Mouse (Mus musculus) MEL (cell line): ENCODE measurements around the gene Itgb2. TPM values are rescaled to one million over a fixed set of nuclear protein-coding genes. Genes with fewer than 3 reads are reported as not detected.

Experiments used
- DNase-seq: peaks from one replicate; pipeline ENCODE4 v3.0.0; 2011; ENCODE audit warnings: low read depth, low spot score
- H3K27ac ChIP-seq: 2 replicates; pipeline ENCODE4 v1.5.1; 2012; ENCODE audit warnings: low read depth, mild to moderate bottlenecking, control low read depth, low read length, moderate library complexity; ENCODE audit not compliant: control insufficient read depth
- H3K27me3 ChIP-seq, 2 experiments: fragments of 150-350 bp in 1 of 2; sonication (generic) in 1 of 2; 2 replicates each; pipeline ENCODE4 v1.6.1; 2012; ENCODE audit warnings: low read length in 2 of 2, mild to moderate bottlenecking in 2 of 2, improper control_type of control experiment in 1 of 2, moderate library complexity in 1 of 2; ENCODE audit not compliant: insufficient read depth in 2 of 2, control insufficient read depth in 1 of 2
- H3K36me3 ChIP-seq, 2 experiments: 2 replicates each; pipeline ENCODE4 v1.6.1; 2012 to 2014; ENCODE audit warnings: low read length in 2 of 2, improper control_type of control experiment in 1 of 2, inconsistent platforms in 1 of 2, mild to moderate bottlenecking in 1 of 2; ENCODE audit not compliant: insufficient read depth in 2 of 2, control insufficient read depth in 1 of 2
- H3K4me1 ChIP-seq, 2 experiments: fragments of 150-350 bp in 1 of 2; sonication (generic) in 1 of 2; 2 replicates each; pipeline ENCODE4 v1.6.1; 2012; ENCODE audit warnings: low read length in 2 of 2, improper control_type of control experiment in 1 of 2, mild to moderate bottlenecking in 1 of 2; ENCODE audit not compliant: insufficient read depth in 2 of 2, control insufficient read depth in 1 of 2
- H3K4me3 ChIP-seq, 2 experiments: fragments of 150-350 bp in 1 of 2; sonication (generic) in 1 of 2; 2 replicates each; pipeline ENCODE4 v1.5.1; 2012; ENCODE audit warnings: low read depth in 2 of 2, low read length in 2 of 2, mild to moderate bottlenecking in 2 of 2, moderate library complexity in 2 of 2, control low read depth in 1 of 2, improper control_type of control experiment in 1 of 2; ENCODE audit not compliant: control insufficient read depth in 1 of 2, insufficient read depth in 1 of 2
- H3K79me2 ChIP-seq: 2 replicates; pipeline ENCODE4 v1.6.1; 2012; ENCODE audit warnings: mild to moderate bottlenecking, low read length, moderate library complexity; ENCODE audit not compliant: control insufficient read depth, poor library complexity, insufficient read depth
- H3K9ac ChIP-seq: 2 replicates; pipeline ENCODE4 v1.6.1; 2012; ENCODE audit warnings: low read depth, mild to moderate bottlenecking, control low read depth, low read length, moderate library complexity; ENCODE audit not compliant: control insufficient read depth, poor library complexity, severe bottlenecking
- H3K9me3 ChIP-seq: fragments of 150-350 bp; sonication (generic); replicated peaks from 2 replicates; pipeline ENCODE4 v1.6.1; 2012; ENCODE audit warnings: mild to moderate bottlenecking, low read length, improper control_type of control experiment, moderate library complexity; ENCODE audit not compliant: insufficient read depth
- CHD1 ChIP-seq: IDR thresholded peaks from 2 replicates; pipeline ENCODE4 v1.6.1; 2012; ENCODE audit warnings: low read depth, mild to moderate bottlenecking, inconsistent platforms, low read length, improper control_type of control experiment
- CHD2 ChIP-seq: IDR thresholded peaks from 2 replicates; pipeline ENCODE4 v1.6.1; 2011; ENCODE audit warnings: low read length, improper control_type of control experiment
- CTCF ChIP-seq, 3 experiments: IDR thresholded peaks in 2 of 3; conservative IDR thresholded peaks in 1 of 3; 2 replicates each; pipeline ENCODE4 v1.5.1; 2011 to 2012; ENCODE audit warnings: low read length in 3 of 3, low read depth in 2 of 3, mild to moderate bottlenecking in 2 of 3, improper control_type of control experiment in 1 of 3, inconsistent platforms in 1 of 3, mixed read lengths in 1 of 3, moderate library complexity in 1 of 3; ENCODE audit not compliant: control insufficient read depth in 1 of 3, insufficient read depth in 1 of 3, poor library complexity in 1 of 3, severe bottlenecking in 1 of 3
- ELF1 ChIP-seq: IDR thresholded peaks from 2 replicates; pipeline ENCODE4 v1.6.1; 2014; ENCODE audit warnings: low read depth, mild to moderate bottlenecking, inconsistent platforms, low read length, improper control_type of control experiment, moderate library complexity
- EP300 ChIP-seq, 2 experiments: IDR thresholded peaks; 2 replicates each; pipeline ENCODE4 v1.6.1; 2011; ENCODE audit warnings: improper control_type of control experiment in 2 of 2, low read length in 2 of 2, low read depth in 1 of 2, mild to moderate bottlenecking in 1 of 2
- ETS1 ChIP-seq: IDR thresholded peaks from 2 replicates; pipeline ENCODE4 v1.6.1; 2012; ENCODE audit warnings: low read depth, mild to moderate bottlenecking, inconsistent platforms, low read length, improper control_type of control experiment, moderate library complexity
- HCFC1 ChIP-seq: IDR thresholded peaks from 2 replicates; pipeline ENCODE4 v1.6.1; 2012; ENCODE audit warnings: low read depth, mild to moderate bottlenecking, inconsistent platforms, low read length, improper control_type of control experiment, moderate library complexity
- JUND ChIP-seq: IDR thresholded peaks from 2 replicates; pipeline ENCODE4 v1.6.1; 2011; ENCODE audit warnings: low read depth, mild to moderate bottlenecking, improper control_type of control experiment, low read length
- KAT2A ChIP-seq: conservative IDR thresholded peaks from 2 replicates; pipeline ENCODE4 v1.6.1; 2012; ENCODE audit warnings: low read depth, low read length, improper control_type of control experiment, inconsistent platforms
- MAFK ChIP-seq: IDR thresholded peaks from 2 replicates; pipeline ENCODE4 v1.6.1; 2011; ENCODE audit warnings: low read depth, mild to moderate bottlenecking, low read length, improper control_type of control experiment, borderline replicate concordance
- MEF2A ChIP-seq: IDR thresholded peaks from 2 replicates; pipeline ENCODE4 v1.6.1; 2014; ENCODE audit warnings: low read depth, mild to moderate bottlenecking, inconsistent platforms, low read length, improper control_type of control experiment; ENCODE audit not compliant: poor library complexity, insufficient replicate concordance, severe bottlenecking; ENCODE audit errors: extremely low read depth
- MYB ChIP-seq: IDR thresholded peaks from 2 replicates; pipeline ENCODE4 v1.6.1; 2011; ENCODE audit warnings: mild to moderate bottlenecking, low read depth, low read length, improper control_type of control experiment
- NELFE ChIP-seq: IDR thresholded peaks from 2 replicates; pipeline ENCODE4 v1.6.1; 2011; ENCODE audit warnings: low read depth, low read length, improper control_type of control experiment
- POLR2A ChIP-seq, 2 experiments: IDR thresholded peaks; 2 replicates each; pipeline ENCODE4 v1.6.1; 2011 to 2012; ENCODE audit warnings: low read length in 2 of 2, mild to moderate bottlenecking in 2 of 2, control low read depth in 1 of 2, improper control_type of control experiment in 1 of 2, low read depth in 1 of 2, moderate library complexity in 1 of 2; ENCODE audit not compliant: control insufficient read depth in 1 of 2, insufficient read depth in 1 of 2, poor library complexity in 1 of 2
- RAD21 ChIP-seq: IDR thresholded peaks from 2 replicates; pipeline ENCODE4 v1.6.1; 2011; ENCODE audit warnings: mild to moderate bottlenecking, low read depth, low read length, improper control_type of control experiment
- SMC3 ChIP-seq: IDR thresholded peaks from 2 replicates; pipeline ENCODE4 v1.6.1; 2011; ENCODE audit warnings: low read depth, low read length, improper control_type of control experiment
- TBP ChIP-seq: IDR thresholded peaks from 2 replicates; pipeline ENCODE4 v1.8.0; 2011; ENCODE audit warnings: low read depth, low read length, improper control_type of control experiment
- TCF12 ChIP-seq: IDR thresholded peaks from 2 replicates; pipeline ENCODE4 v1.6.1; 2014; ENCODE audit warnings: low read depth, mild to moderate bottlenecking, inconsistent platforms, low read length, improper control_type of control experiment, moderate library complexity
- UBTF ChIP-seq: IDR thresholded peaks from 2 replicates; pipeline ENCODE4 v1.6.1; 2012; ENCODE audit warnings: low read depth, mild to moderate bottlenecking, inconsistent platforms, low read length, improper control_type of control experiment, moderate library complexity, borderline replicate concordance; ENCODE audit not compliant: insufficient read depth
- USF1 ChIP-seq: IDR thresholded peaks from 2 replicates; pipeline ENCODE4 v1.6.1; 2014; ENCODE audit warnings: low read depth, mild to moderate bottlenecking, inconsistent platforms, low read length, improper control_type of control experiment, moderate library complexity
- USF2 ChIP-seq, 2 experiments: IDR thresholded peaks; 2 replicates each; pipeline ENCODE4 v1.6.1; 2011 to 2012; ENCODE audit warnings: improper control_type of control experiment in 2 of 2, low read length in 2 of 2, borderline replicate concordance in 1 of 2, inconsistent platforms in 1 of 2, low read depth in 1 of 2, mild to moderate bottlenecking in 1 of 2; ENCODE audit not compliant: insufficient read depth in 1 of 2
- ZNF384 ChIP-seq: IDR thresholded peaks from 2 replicates; pipeline ENCODE4 v1.6.1; 2012; ENCODE audit warnings: low read depth, mild to moderate bottlenecking, inconsistent platforms, low read length, improper control_type of control experiment
- polyA plus RNA-seq, 2 experiments: library from polyadenylated mRNA; stranded (reverse) in 1 of 2; unstranded in 1 of 2; fragments of >175 nt in 1 of 2; fragments of >200 nt in 1 of 2; gene quantifications; 2 replicates each; pipeline versions ENCODE4 v1.2.1 to v1.2.4; 2012; ENCODE audit warnings: low replicate concordance in 2 of 2, low read depth in 1 of 2; ENCODE audit not compliant: insufficient read length in 2 of 2, insufficient read depth in 1 of 2, missing spikeins in 1 of 2
- total RNA-seq: library from RNA; depleted of rRNA; stranded (reverse); fragments of 300-350 nt; gene quantifications from 2 replicates; pipeline ENCODE4 v1.2.3, GENCODE M21; 2012

Itgb2 gene
- total and polyA plus RNA-seq, 3 experiments: 36.9 to 45.8 TPM; not detected in 1

GRCm38 (mm10) chr10:77556631-77557030 is 26.6 kb downstream of the Itgb2 start:
- DNase-seq: no peak
- Histone ChIP-seq H3K27ac (no peak overlapping the region), H3K9ac (no peak overlapping the region), H3K79me2 (no peaks in the 10 kb centered on the region), H3K36me3 (peaks cover 1 to 9% of the 10 kb centered on the region in 2 experiments), H3K4me3 (no peak overlapping the region), H3K9me3 (no peaks in the 10 kb centered on the region), H3K27me3 (no peaks in the 10 kb centered on the region), H3K4me1 (peaks cover 7 to 21% of the 10 kb centered on the region in 2 experiments)
- TF ChIP-seq EP300 (IDR thresholded peaks at IDR 0.05; ENCODE audit: low read depth in 1 of 2, low read length in 2 of 2) (no peak), ETS1 (no peak), CHD2 (no peak)

- H3K4me3 ChIP-seq: no peak overlapping the region
- no peaks in the 10 kb centered on the region for H3K9me3 ChIP-seq
- H3K36me3 ChIP-seq: peaks cover 1 to 9% of the 10 kb centered on the region in 2 experiments
- peaks cover 5 to 18% of the 10 kb centered on the region in 2 experiments for H3K4me1 ChIP-seq
- no peak overlapping the region for H3K27ac ChIP-seq
- TF ChIP-seq MYB (no peak), CHD1 (no peak), CHD2 (no peak), ETS1 (no peak), USF1 (no peak), SMC3 (0 out of 2 replicates have a peak, but pooled peaks have one; percentile 8), USF2 (IDR thresholded peaks at IDR 0.05; ENCODE audit: borderline replicate concordance in 1 of 2, insufficient read depth in 1 of 2, low read depth in 1 of 2, low read length in 2 of 2) (no peak), ZNF384 (no peak), HCFC1 (no peak), MEF2A (no peak), TCF12 (no peak), UBTF (no peak), NELFE (no peak), KAT2A (no peak), POLR2A (IDR thresholded peaks at IDR 0.05; ENCODE audit: control insufficient read depth in 1 of 2, insufficient read depth in 1 of 2, low read depth in 1 of 2, low read length in 2 of 2, poor library complexity in 1 of 2) (no peak), JUND (no peak), CTCF (IDR thresholded peaks at IDR 0.05 in 2 of 3, conservative IDR thresholded peaks at IDR 0.05 in 1 of 3; ENCODE audit: control insufficient read depth in 1 of 3, insufficient read depth in 1 of 3, low read depth in 2 of 3, low read length in 3 of 3, poor library complexity in 1 of 3, severe bottlenecking in 1 of 3) (peak; percentile 14 to 39 (median 34); a peak in 4 of 6 replicates), MAFK (no peak), TBP (no peak), ELF1 (no peak), RAD21 (peak; percentile 16)
- no peak overlapping the region for H3K9ac ChIP-seq
- no peak for DNase-seq
- no peaks in the 10 kb centered on the region for H3K79me2 ChIP-seq
- no peaks in the 10 kb centered on the region for H3K27me3 ChIP-seq
Measured at GRCm38 (mm10) chr10:77557641-77558040, 27.6 kb downstream of the Itgb2 start.
